Mouse (Mus musculus) MEL (cell line): ENCODE measurements around the gene Serinc2.

Experiments used
- JUND ChIP-seq: IDR thresholded peaks from 2 replicates; pipeline ENCODE4 v1.6.1; 2011; ENCODE audit warnings: low read depth, mild to moderate bottlenecking, improper control_type of control experiment, low read length
- POLR2A ChIP-seq, 2 experiments: IDR thresholded peaks; 2 replicates each; pipeline ENCODE4 v1.6.1; 2011 to 2012; ENCODE audit warnings: low read length in 2 of 2, mild to moderate bottlenecking in 2 of 2, control low read depth in 1 of 2, improper control_type of control experiment in 1 of 2, low read depth in 1 of 2, moderate library complexity in 1 of 2; ENCODE audit not compliant: control insufficient read depth in 1 of 2, insufficient read depth in 1 of 2, poor library complexity in 1 of 2
- POLR2AphosphoS2 ChIP-seq: IDR thresholded peaks from 2 replicates; pipeline ENCODE4 v1.6.1; 2011; ENCODE audit warnings: low read length, improper control_type of control experiment
- TBP ChIP-seq: IDR thresholded peaks from 2 replicates; pipeline ENCODE4 v1.8.0; 2011; ENCODE audit warnings: low read depth, low read length, improper control_type of control experiment

GRCm38 (mm10) chr4:130270611-130271347, 8.2 kb downstream of the Serinc2 start:
- TF ChIP-seq POLR2A (IDR thresholded peaks at IDR 0.05; ENCODE audit: control insufficient read depth in 1 of 2, insufficient read depth in 1 of 2, low read depth in 1 of 2, low read length in 2 of 2, poor library complexity in 1 of 2) (no peak), JUND (no peak), TBP (no peak), POLR2AphosphoS2 (no peak)
